ENCODE assay signal across 24 mouse cellular contexts in genomic region chr1:82245002-82245401, GRCm38 (mm10). TPM values are rescaled to one million over a fixed set of nuclear protein-coding genes. Genes with fewer than 3 reads are reported as not detected.
DNase-seq lines count a peak whose midpoint lies in the region; ATAC-seq and TF ChIP-seq lines count a peak whose summit lies in the region.
"Had no signal": no experiment of that assay in that cellular context is flagged by ENCODE, and none has a peak within 500 bp of the region (broad histone marks: within the 10 kb centered on the region; RNA-seq: fewer than 3 reads in every experiment).

No protein-coding gene starts in this region.

- intact Hi-C loops in gastrocnemius, adult 2 months (cut with DNase I), result no loop called here
- intact Hi-C loops in gastrocnemius, postnatal 14 days (cut with DNase I; ENCODE audit: low total_unique reads), result no loop called here

- H3K36me3 ChIP-seq in lung, postnatal 0 days (ENCODE audit: insufficient read depth, low read length), result no peaks in the 10 kb centered on the region
- H3K36me3 ChIP-seq in limb, embryonic 15.5 days, result peaks cover 7% of the 10 kb centered on the region; the same call in 1 of the 2 replicates
- H3K36me3 ChIP-seq in forebrain, embryonic 16.5 days (ENCODE audit: control insufficient read depth, insufficient read depth), result no peaks in the 10 kb centered on the region
- H3K36me3 ChIP-seq in midbrain, embryonic 11.5 days (ENCODE audit: control insufficient read depth, insufficient read depth, low read length), result no peaks in the 10 kb centered on the region; the same call in 1 of the 2 replicates
- H3K36me3 ChIP-seq: embryonic facial prominence, embryonic 12.5 days; heart, embryonic 10.5 days; hindbrain, embryonic 13.5 days had no signal

- H3K4me1 ChIP-seq in lung, postnatal 0 days (ENCODE audit: insufficient read depth, low read depth, low read length), result peaks cover 6% of the 10 kb centered on the region; the same call in 1 of the 2 replicates
- H3K4me1 ChIP-seq in limb, embryonic 15.5 days, result peaks cover 14% of the 10 kb centered on the region
- H3K4me1 ChIP-seq in forebrain, embryonic 16.5 days (replicated peaks; ENCODE audit: control insufficient read depth, insufficient read depth, low read length), result no peaks in the 10 kb centered on the region; the same call in 1 of the 2 replicates
- H3K4me1 ChIP-seq in midbrain, embryonic 11.5 days (ENCODE audit: control insufficient read depth, insufficient read depth, low read length), result peaks cover 2% of the 10 kb centered on the region; the same call in 1 of the 2 replicates
- H3K4me1 ChIP-seq: forebrain, embryonic 13.5 days had no signal

- H3K27me3 ChIP-seq in lung, postnatal 0 days (replicated peaks; ENCODE audit: insufficient read depth, low read length), result no peaks in the 10 kb centered on the region
- H3K27me3 ChIP-seq in limb, embryonic 15.5 days, result no peaks in the 10 kb centered on the region
- H3K27me3 ChIP-seq in forebrain, embryonic 16.5 days (replicated peaks; ENCODE audit: control insufficient read depth, insufficient read depth, low read length), result no peaks in the 10 kb centered on the region
- no peaks in the 10 kb centered on the region for H3K27me3 ChIP-seq in midbrain, embryonic 11.5 days (ENCODE audit: control insufficient read depth, insufficient read depth, low read length)
- H3K27me3 ChIP-seq: CH12.LX; embryonic facial prominence, embryonic 12.5 days; forebrain, embryonic 13.5 days; hindbrain, embryonic 13.5 days had no signal

- no peak for TF ChIP-seq EP300 in lung, postnatal 0 days (IDR thresholded peaks at IDR 0.05)

- 53% methylated on average over 5 of the region's 5 CpGs for WGBS in lung, postnatal 0 days
- WGBS in limb, embryonic 15.5 days, result 33% methylated on average over 5 of the region's 5 CpGs
- WGBS in forebrain, embryonic 16.5 days, result 73% methylated on average over 5 of the region's 5 CpGs
- 87% methylated on average over 5 of the region's 5 CpGs for WGBS in midbrain, embryonic 11.5 days

- ATAC-seq in lung, postnatal 0 days, result 0 out of 2 replicates have a peak, but pooled peaks have one; percentile 33
- ATAC-seq in limb, embryonic 15.5 days (ENCODE audit: insufficient number of reproducible peaks, low FRiP score, low TSS enrichment, low read depth), result no peak
- ATAC-seq in forebrain, embryonic 16.5 days, result no peak
- ATAC-seq in midbrain, embryonic 11.5 days (ENCODE audit: low FRiP score), result no peak
- ATAC-seq: forebrain, embryonic 13.5 days; hindbrain, postnatal 0 days had no signal

- no peak overlapping the region for H3K4me3 ChIP-seq in gastrocnemius, adult 2 months
- no peak overlapping the region for H3K4me3 ChIP-seq in lung, postnatal 0 days (ENCODE audit: low read depth, low read length)
- H3K4me3 ChIP-seq in limb, embryonic 15.5 days, result no peak overlapping the region
- H3K4me3 ChIP-seq in forebrain, embryonic 16.5 days (replicated peaks; ENCODE audit: low read length), result no peak overlapping the region
- H3K4me3 ChIP-seq in midbrain, embryonic 11.5 days (ENCODE audit: low read depth, low read length), result no peak overlapping the region
- H3K4me3 ChIP-seq: embryonic facial prominence, embryonic 12.5 days; forebrain, embryonic 13.5 days; heart, embryonic 10.5 days; hindbrain, embryonic 13.5 days had no signal

- peak overlapping the region; percentile 82 for H3K27ac ChIP-seq in gastrocnemius, adult 2 months
- H3K27ac ChIP-seq in lung, postnatal 0 days (ENCODE audit: low read length), result no peak overlapping the region
- peak overlapping the region; percentile 38; the same call in 1 of the 2 replicates for H3K27ac ChIP-seq in limb, embryonic 15.5 days
- no peak overlapping the region for H3K27ac ChIP-seq in forebrain, embryonic 16.5 days (ENCODE audit: low read length)
- no peak overlapping the region for H3K27ac ChIP-seq in midbrain, embryonic 11.5 days (ENCODE audit: low read depth, low read length)
- H3K27ac ChIP-seq: embryonic facial prominence, embryonic 12.5 days; forebrain, embryonic 13.5 days; heart, embryonic 10.5 days; hindbrain, embryonic 13.5 days; hindbrain, postnatal 0 days had no signal

- TF ChIP-seq CTCF in gastrocnemius, adult 2 months (IDR thresholded peaks at IDR 0.05), result no peak
- TF ChIP-seq CTCF in lung, postnatal 0 days (IDR thresholded peaks at IDR 0.05), result no peak

- no peaks in the 10 kb centered on the region for H3K9me3 ChIP-seq in lung, postnatal 0 days (ENCODE audit: low read length)
- no peaks in the 10 kb centered on the region for H3K9me3 ChIP-seq in limb, embryonic 15.5 days
- no peaks in the 10 kb centered on the region for H3K9me3 ChIP-seq in forebrain, embryonic 16.5 days (ENCODE audit: control insufficient read depth, low read length)
- no peaks in the 10 kb centered on the region for H3K9me3 ChIP-seq in midbrain, embryonic 11.5 days (ENCODE audit: control insufficient read depth, low read length)
- H3K9me3 ChIP-seq: embryonic facial prominence, embryonic 12.5 days; forebrain, embryonic 13.5 days; heart, embryonic 10.5 days; hindbrain, embryonic 13.5 days had no signal

- H3K9ac ChIP-seq in lung, postnatal 0 days (replicated peaks; ENCODE audit: low read depth), result no peak overlapping the region
- H3K9ac ChIP-seq in limb, embryonic 15.5 days, result no peak overlapping the region
- no peak overlapping the region for H3K9ac ChIP-seq in forebrain, embryonic 16.5 days (replicated peaks; ENCODE audit: low read depth, low read length)
- no peak overlapping the region for H3K9ac ChIP-seq in midbrain, embryonic 11.5 days (ENCODE audit: low read length)
- H3K9ac ChIP-seq: embryonic facial prominence, embryonic 12.5 days; forebrain, embryonic 13.5 days; hindbrain, embryonic 13.5 days had no signal

- no peak for DNase-seq in gastrocnemius, adult 2 months
- DNase-seq in gastrocnemius, postnatal 14 days, result no peak
- no peak for DNase-seq in lung, postnatal 0 days (ENCODE audit: low spot score)
- DNase-seq in lung, postnatal 14 days, result no peak
- peak; percentile 32 for DNase-seq in NIH3T3 (ENCODE audit: low read depth)
- DNase-seq in midbrain, embryonic 11.5 days (ENCODE audit: low spot score, missing footprints), result no peak
- DNase-seq: adrenal gland, adult 8-10 months; adrenal gland, postnatal 36 days; cerebellum, adult 8-10 months; cerebellum, postnatal 14 days; embryo, embryonic 11 days; heart, adult 18-20 months; heart, postnatal 4 days had no signal

- H3K4me2 ChIP-seq in lung, postnatal 0 days (replicated peaks; ENCODE audit: low read depth, low read length), result no peak overlapping the region
- H3K4me2 ChIP-seq in limb, embryonic 15.5 days, result no peak overlapping the region
- no peak overlapping the region for H3K4me2 ChIP-seq in forebrain, embryonic 16.5 days (ENCODE audit: low read length)
- no peak overlapping the region for H3K4me2 ChIP-seq in midbrain, embryonic 11.5 days
- H3K4me2 ChIP-seq: embryonic facial prominence, embryonic 12.5 days; forebrain, embryonic 13.5 days; hindbrain, embryonic 13.5 days had no signal

RNA-seq across cellular contexts. Expression of gene Gm9747, which starts 12.1 kb away (rescaled TPM):
- not detected for total RNA-seq in gastrocnemius, adult 2 months (2021)
- not detected for total RNA-seq in gastrocnemius, postnatal 14 days (2021)
- polyA plus RNA-seq in lung, postnatal 0 days (2015; fragmentation: Nextera tagmentation; extraction: Ambion mirVana), result 13.3 and 15.5 TPM in 2 replicates
- 39.8 and 43.6 TPM in 2 replicates for polyA plus RNA-seq in limb, embryonic 15.5 days (2015; fragmentation: Nextera tagmentation; extraction: Ambion mirVana)
- polyA plus RNA-seq in forebrain, embryonic 16.5 days (2015; fragmentation: Nextera tagmentation; extraction: Ambion mirVana), result 30.1 and 34.5 TPM in 2 replicates
- 22.6 and 23.7 TPM in 2 replicates for polyA plus RNA-seq in midbrain, embryonic 11.5 days (2014; fragmentation: Nextera tagmentation; extraction: Ambion mirVana)
- total RNA-seq: adrenal gland, adult 8-10 months; adrenal gland, postnatal 36 days; CH12.LX; common myeloid progenitor, adult 5-6 weeks; gastrocnemius, adult 8-10 months; gastrocnemius, postnatal 4 days; heart, adult 18-20 months; heart, postnatal 4 days; hindbrain, postnatal 0 days had no signal

RNA-seq across cellular contexts. Expression of gene Irs1, which starts 46.2 kb away (rescaled TPM):
- 10 to 100 TPM; 73.9 to 90.0 TPM for total RNA-seq in gastrocnemius, adult 2 months (2021)
- 10 to 100 TPM; 43.0 to 60.6 TPM for total RNA-seq in gastrocnemius, postnatal 14 days (2021)
- 4.7 and 5.9 TPM in 2 replicates for polyA plus RNA-seq in lung, postnatal 0 days (2015; fragmentation: Nextera tagmentation; extraction: Ambion mirVana)
- polyA plus RNA-seq in limb, embryonic 15.5 days (2015; fragmentation: Nextera tagmentation; extraction: Ambion mirVana), result 13.4 and 13.5 TPM in 2 replicates
- 9.2 and 11.0 TPM in 2 replicates for polyA plus RNA-seq in forebrain, embryonic 16.5 days (2015; fragmentation: Nextera tagmentation; extraction: Ambion mirVana)
- polyA plus RNA-seq in midbrain, embryonic 11.5 days (2014; fragmentation: Nextera tagmentation; extraction: Ambion mirVana), result 5.3 and 5.9 TPM in 2 replicates
- total RNA-seq: CH12.LX; common myeloid progenitor, adult 5-6 weeks had no signal

Comparison
In these comparisons a context has a peak if more than half of its experiments do, and no peak if none do; other contexts are left out.
1. H3K27ac ChIP-seq: peak in gastrocnemius, adult 2 months (single experiment) and limb, embryonic 15.5 days (single experiment); none in lung, postnatal 0 days (single experiment), forebrain, embryonic 16.5 days (single experiment) and midbrain, embryonic 11.5 days (single experiment).